Mouse (Mus musculus) 416B (cell line): ENCODE data around the gene Trim10.
"Not testable (repeated sequence)": the region's sequence is repeated elsewhere in the genome, so short reads cannot be mapped to it uniquely, and the experiment has no call there.

Experiments
- DNase-seq: peaks from one replicate; pipeline ENCODE4 v3.0.0; 2011; ENCODE audit warnings: low read depth

The Trim10 gene

GRCm38 (mm10) chr17:36861680-36862079 lies 7.7 kb upstream of the Trim10 start:
- no peak for DNase-seq

GRCm38 (mm10) chr17:36866719-36867527 lies 2.5 kb upstream of the Trim10 start, which contains the start of gene Trim15:
Gene Trim15, minus strand, starts transcription at chr17:36867210.
- DNase-seq, result no peak

GRCm38 (mm10) chr17:36868836-36869235 lies 538 bp upstream of the Trim10 start:
- DNase-seq, result no peak

- DNase-seq, result peak; percentile 46
Measured at GRCm38 (mm10) chr17:36869955-36870810, 809 bp downstream of the Trim10 start.

- DNase-seq, result no peak
Measured at GRCm38 (mm10) chr17:36874636-36875035, 5.3 kb downstream of the Trim10 start.

- no peak for DNase-seq
Measured at GRCm38 (mm10) chr17:36883350-36883749, 14.0 kb downstream of the Trim10 start.

- DNase-seq, result peak; percentile 21
Measured at GRCm38 (mm10) chr17:36885132-36885790, 15.9 kb downstream of the Trim10 start.

- no peak for DNase-seq
Measured at GRCm38 (mm10) chr17:36890073-36890903, 20.9 kb downstream of the Trim10 start, which contains the start of gene Trim40. Gene Trim40, minus strand, starts transcription at chr17:36890123.

- DNase-seq, result not testable (repeated sequence)
Measured at GRCm38 (mm10) chr17:36891496-36891895, 22.1 kb downstream of the Trim10 start.

GRCm38 (mm10) chr17:36892362-36892761 lies 23.0 kb downstream of the Trim10 start:
- peak; percentile 78 for DNase-seq

GRCm38 (mm10) chr17:36893387-36893786 lies 24.0 kb downstream of the Trim10 start:
- DNase-seq, result peak; percentile 72

GRCm38 (mm10) chr17:36896583-36896982 lies 27.2 kb downstream of the Trim10 start:
- peak; percentile 48 for DNase-seq

- no peak for DNase-seq
Measured at GRCm38 (mm10) chr17:36897065-36897464, 27.7 kb downstream of the Trim10 start.

- no peak for DNase-seq
Measured at GRCm38 (mm10) chr17:36897552-36898205, 28.3 kb downstream of the Trim10 start, which contains the start of gene Trim31. Gene Trim31, plus strand, starts transcription at chr17:36898118.

GRCm38 (mm10) chr17:36899376-36899775 lies 30.0 kb downstream of the Trim10 start:
- no peak for DNase-seq

- no peak for DNase-seq
Measured at GRCm38 (mm10) chr17:36900001-36900400, 30.6 kb downstream of the Trim10 start.

- DNase-seq, result peak; percentile 52
Measured at GRCm38 (mm10) chr17:36900691-36901090, 31.3 kb downstream of the Trim10 start.

- DNase-seq, result no peak
Measured at GRCm38 (mm10) chr17:36903651-36904050, 34.3 kb downstream of the Trim10 start.

- no peak for DNase-seq
Measured at GRCm38 (mm10) chr17:36908235-36908634, 38.9 kb downstream of the Trim10 start.

GRCm38 (mm10) chr17:36909802-36910201 lies 40.4 kb downstream of the Trim10 start:
- no peak for DNase-seq

GRCm38 (mm10) chr17:36912031-36912430 lies 42.7 kb downstream of the Trim10 start:
- DNase-seq, result no peak
